Mouse (Mus musculus): Measurements from ENCODE around the gene Daglb. TPM values are rescaled to one million over a fixed set of nuclear protein-coding genes. Genes with fewer than 3 reads are reported as not detected.
"Not testable (repeated sequence)": the region's sequence is repeated elsewhere in the genome, so short reads cannot be mapped to it uniquely, and the experiment has no call there.

Daglb gene
- total RNA-seq, 2 experiments from 2014 or later: 25.9 to 26.4 TPM

DNA sequence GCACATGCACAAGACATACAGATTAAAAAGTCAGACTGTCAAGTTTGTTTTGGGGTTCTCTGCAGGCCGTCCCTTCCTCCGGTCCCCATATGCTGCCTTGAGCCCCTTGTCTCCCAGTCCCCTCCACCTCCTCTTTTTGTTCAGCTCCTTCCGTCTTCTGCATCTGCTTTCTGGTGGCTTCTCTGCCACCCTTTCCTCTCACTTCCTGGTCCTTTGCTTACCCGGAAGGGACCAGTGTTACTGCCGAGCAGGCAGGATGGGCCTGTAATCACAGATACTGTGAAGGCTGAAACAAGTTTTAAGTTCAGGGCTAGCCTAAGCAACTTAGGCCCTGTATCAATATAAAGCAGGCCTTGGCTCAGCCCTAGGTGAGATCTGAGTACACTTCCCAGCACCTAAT, 23.6 kb downstream of the Daglb start:
- DNase-seq: no peak

DNA sequence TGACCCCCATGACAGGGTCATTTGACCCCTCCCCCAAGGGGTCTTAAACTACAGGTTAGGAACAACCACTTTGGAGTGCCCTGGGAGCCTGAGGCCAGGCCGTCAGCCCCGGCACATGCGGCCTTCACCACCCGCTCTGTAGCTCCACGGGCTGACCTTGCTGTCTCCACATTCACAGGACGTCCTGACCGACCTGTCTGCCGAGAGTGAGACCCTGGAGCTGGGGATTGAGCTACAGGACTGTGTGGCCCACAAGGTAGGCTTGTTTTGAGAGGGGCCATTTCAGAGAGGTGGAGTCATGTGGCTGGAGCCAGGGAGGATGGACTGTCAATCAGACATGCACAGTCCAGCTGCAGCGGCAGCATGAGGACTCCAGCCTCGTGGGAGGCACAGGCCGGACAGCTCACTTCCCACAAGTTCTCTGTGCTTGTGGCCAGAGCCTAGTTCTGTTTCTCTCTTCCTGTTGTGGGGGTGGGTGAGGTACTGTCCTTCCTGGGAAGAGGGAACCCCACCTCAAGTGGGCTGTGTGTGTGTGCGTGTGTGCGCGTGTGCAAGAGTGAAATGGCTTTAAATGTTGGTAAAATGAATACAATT, 25.5 kb downstream of the Daglb start:
- no peak for DNase-seq

DNA sequence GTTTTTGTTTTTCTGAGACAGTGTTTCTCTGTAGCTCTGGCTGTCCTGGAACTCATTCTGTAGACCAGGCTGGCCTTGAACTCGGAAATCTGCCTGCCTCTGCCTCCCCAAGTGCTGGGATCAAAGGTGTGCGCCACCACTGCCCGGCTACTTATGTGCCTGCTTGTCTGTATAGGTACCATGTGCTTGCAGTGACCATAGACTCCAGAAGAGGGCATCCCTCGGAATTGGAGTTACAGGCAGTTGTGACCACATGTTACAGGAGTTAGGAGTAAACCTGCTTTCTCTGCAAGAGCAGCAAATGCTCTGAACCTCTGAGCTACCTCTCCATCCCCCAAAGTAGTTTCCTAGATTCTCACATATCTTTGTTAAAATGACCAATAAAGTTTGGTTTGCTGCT, 27.4 kb downstream of the Daglb start:
- DNase-seq: no peak

DNA sequence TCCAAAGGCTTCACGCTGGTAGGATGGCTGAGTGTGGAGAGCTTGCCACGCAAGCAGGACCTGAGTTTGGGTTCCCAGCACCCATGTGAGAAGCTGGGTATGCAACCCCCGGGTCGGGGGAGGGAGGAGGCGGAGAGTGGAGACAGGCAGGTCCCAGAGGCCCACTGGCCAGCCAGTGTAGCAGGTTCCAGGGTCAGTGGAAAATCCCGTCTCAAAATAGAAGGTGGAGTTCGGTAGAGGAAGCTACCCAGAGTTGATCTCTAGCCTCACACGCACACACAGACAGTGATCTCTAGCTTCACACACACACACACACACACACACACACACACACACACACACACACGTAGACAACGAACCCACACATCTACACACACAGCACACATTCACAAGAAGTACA, 28.8 kb downstream of the Daglb start:
- DNase-seq: no peak

DNA sequence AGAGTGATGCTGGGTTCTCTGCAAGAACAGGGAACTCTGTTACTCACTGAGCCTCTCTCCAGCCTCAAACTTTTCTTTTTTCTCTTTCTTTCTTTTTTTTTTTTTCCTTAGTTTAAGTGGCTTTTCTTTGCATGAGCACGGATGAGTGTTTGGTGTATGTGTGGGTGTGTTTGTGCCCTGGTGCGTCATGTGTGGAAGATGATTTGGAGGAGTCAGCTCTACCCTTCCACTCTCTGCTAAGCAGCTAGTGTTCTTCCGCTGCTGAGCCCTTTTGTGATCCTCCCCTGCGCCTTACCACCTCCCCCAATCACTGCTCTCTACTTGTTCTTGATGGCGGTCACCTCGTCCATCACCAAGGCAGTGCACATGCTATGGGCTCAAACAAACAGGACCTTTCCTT, 31.3 kb downstream of the Daglb start:
- DNase-seq: no peak

DNA sequence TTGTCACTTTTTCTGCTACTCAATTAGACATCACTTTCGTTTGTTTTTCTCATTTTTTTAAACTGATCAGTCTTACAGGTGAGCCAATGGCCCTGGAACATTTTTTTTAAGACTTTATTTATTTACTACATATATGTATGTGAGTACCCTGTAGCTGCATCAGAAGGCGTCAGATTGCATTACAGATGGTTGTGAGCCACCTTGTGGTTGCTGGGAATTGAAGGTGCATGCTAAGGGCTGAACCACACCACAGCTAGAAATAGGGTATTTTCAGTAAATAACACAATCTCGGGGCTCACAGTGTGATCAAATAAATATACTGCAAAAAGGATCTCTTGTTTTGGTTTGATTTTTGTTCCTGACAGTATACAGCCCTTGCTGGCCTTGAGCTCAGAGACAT, 33.1 kb downstream of the Daglb start:
- DNase-seq: no peak

DNA sequence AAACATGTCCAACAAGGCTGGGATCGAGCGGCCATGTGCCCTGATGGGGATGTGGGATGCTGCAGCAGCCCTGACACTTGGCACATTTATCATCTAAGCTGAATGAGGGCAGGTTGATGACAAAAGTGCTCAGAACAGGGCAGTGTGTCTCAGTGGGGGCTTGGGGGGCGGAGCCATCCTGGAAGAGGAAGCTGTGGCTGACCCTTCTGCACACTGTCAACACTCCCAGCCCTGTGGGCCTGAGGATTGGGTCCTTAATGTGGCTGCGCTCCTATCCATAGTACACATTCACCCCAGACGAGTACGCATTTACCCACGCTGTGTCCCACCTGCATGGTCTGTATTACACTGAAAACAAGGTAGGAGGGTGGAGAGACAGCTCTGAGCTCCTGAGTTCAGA, 34.8 kb downstream of the Daglb start:
- DNase-seq: no peak

DNA sequence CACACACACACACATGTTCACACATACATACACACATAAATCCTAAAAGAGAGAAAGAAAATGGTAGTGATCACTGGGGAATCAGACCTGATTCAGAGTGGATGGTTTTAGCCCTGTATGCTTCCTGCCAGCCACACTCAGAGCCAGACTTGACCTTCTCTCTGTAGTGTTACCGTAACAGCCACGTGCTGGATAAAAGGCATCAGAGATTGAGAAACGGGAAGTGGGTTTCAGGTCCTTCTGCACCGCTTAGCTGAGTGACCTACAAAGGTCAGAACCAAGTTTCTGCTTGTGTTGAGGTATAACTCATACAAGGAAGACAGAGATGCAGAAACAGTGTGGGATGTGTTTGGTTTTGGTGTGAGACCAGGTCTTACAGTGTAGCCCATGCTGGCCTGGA, 35.3 kb downstream of the Daglb start:
- no peak for DNase-seq

DNA sequence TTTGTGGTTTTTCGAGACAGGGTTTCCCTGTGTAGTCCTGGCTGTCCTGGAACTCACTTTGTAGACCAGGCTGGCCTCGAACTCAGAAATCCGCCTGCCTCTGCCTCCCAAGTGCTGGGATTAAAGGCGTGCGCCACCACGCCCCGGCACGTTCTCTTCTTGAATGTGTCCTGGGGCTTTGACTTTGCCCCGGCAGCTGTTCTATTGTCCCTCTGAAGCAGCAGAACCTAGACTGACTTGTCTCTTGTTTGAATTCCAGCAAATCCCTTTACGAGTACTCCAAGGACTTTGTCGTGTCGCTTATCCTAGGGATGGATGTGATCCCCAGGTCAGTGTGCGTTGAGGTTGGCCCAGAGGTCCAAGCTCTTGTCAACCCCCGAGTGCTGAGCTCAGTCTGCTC, 36.3 kb downstream of the Daglb start:
- not testable (repeated sequence) for DNase-seq

DNA sequence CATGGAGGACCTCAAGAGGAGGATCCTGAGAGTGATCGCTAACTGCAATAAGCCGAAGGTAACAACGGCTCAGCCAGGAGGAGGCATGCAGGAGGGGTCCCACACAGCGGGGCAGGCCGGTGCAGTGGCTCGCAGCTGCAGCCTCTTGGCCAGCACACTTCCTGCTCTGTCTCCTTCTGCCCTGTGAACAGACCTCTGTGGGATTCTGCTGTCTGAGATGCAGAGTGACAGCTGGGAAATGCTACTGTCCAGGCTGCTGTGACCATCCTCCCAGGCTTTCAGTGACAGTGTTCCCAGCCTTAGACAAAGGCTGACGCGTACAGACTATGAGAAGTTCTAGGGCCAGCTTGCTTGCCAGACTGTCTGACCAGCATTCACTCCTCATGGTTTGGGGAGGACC, 36.8 kb downstream of the Daglb start:
- DNase-seq: no peak

DNA sequence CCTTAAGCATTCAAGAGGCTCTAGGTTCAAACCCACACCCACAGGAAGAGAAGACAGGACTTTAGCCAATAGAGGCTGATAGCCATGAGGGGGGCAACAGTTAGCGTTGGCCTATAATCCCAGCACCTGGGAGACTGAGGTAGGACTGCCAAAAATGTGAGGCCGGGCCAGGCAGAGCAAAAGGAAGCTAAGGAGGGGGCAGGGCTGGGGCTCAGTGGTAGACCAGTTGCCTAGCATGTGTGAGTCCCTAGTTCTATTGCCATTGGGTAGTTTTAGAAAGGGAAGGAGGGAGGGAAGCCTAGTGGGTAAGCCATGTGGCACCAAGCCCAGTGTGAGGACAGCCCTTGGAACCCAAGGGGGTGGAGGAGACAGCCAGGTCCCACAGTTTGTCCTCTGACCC, 37.3 kb downstream of the Daglb start:
- DNase-seq: peak in 1 of 2 experiments; percentile 38

DNA sequence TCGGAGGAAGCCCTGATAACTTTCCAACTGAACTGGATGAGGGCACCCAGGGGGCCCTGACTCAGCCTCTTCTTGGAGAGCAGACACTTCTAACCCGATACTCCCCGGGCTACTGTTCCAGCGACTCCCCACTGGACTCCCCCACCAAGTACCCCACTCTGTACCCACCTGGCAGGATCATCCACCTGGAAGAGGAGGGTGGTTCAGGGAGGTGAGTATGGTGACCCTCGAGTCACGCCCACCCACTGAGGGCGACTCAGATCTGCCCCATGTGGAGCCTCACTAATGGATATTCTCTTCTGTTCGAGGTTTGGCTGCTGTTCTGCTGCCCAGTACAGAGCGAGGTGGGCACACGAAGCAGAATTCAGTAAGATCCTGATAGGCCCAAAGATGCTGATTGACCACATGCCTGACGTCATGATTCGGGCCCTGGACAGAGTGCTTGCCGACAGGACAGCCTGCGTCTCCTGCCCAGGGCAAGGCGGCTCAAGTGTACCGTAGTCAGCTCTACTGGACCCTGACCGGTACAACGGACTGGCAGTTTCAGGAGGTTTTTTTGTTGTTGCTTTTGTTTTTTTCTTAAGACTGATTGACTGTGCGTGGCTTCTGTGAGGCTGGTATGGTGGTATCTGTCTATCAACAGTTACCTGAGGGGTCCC, 38.6 kb downstream of the Daglb start:
- DNase-seq: no peak

DNA sequence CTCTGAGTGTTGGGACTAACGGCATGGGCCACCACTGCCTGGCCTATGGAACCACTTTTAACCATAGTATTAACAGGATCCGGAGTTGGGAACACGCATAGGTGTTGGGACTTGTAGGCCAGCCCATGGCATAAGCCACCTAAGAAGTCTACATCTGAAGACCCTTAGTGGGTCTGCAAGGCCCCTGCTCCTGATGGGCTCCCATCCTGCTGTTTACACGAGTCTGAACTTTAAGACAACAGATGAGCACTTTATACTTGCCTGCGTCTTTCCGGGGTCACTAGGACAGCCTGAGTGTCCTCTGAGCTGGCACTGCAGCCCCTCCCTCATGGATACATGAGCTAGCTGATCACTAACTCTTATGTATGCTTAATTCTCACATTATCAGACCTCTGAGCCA, 39.4 kb downstream of the Daglb start:
- no peak for DNase-seq

DNA sequence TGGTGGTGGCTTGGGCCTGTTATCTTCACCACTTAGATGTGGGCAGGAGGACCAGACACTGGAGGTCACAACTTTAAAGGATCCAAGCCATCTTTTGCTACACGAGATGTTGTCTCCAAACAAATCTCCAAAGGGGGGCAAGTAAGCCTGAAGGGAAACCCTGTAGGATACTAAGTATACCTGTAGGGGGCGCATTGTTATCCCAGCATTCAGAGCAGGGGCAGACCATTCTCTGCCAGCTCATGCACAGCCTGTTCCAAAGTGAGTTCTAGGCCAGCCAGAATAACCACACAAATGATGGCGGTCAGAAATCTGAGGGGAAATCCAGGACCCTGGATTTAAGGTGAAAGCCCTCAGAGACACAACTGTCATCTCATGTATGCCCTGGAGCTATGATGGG, 40.1 kb downstream of the Daglb start:
- DNase-seq: no peak

DNA sequence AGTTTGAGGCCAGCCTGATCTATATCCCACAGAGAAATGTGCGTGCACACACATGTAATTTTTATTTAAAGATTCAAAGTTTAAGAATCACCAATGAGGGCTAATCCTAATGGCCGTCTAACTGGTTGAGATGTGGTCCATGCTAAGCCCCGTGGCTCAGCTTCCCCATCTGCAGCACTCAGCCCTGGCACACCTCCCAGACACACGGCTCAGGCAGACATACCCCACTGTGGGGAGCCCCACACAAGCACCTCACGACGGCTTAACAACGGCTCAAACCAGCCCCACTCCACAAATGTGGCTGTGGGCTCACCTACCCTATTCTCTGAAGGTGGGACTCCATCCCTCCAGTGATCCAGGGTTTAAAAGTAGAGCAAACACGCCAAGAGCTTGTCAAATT, 40.7 kb downstream of the Daglb start:
- no peak for DNase-seq

DNA sequence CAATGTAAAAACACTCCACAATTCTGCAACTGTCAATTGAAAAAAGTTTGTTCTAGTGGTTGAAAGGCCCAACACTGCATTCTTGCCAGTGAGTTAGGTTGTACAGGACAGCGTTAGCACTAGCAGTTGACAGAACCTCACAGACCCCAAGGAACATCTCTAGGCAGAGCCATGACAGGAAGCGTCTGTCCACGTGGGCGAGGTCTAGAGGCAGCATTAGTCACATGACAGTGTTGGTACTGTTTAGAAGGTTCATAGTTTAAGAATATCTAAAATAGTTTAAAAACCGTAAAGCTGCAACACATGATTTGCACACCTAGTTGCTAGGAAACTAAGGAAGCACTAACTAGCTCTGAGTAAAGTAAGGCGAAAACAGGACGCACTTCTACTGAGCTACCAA, 41.2 kb downstream of the Daglb start:
- DNase-seq: no peak

DNA sequence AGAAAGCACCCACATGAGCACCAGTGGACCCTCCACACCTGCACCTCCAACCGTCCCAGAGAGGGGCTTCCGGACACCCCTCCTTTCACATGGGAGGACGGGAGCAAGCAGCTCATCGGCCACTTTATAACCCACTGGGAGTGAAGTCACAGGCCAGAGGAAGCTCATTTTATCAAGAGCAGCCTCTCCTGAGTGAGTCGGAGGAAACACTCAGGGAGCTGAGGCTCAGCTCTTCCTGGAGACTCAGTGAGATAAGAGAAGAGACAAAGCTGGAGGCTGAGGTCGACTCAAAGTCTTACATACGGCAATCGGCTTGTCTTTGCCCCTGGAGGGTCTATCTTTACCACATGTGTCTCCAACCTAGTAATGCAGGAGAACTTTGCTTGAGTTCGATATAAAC, 44.9 kb downstream of the Daglb start:
- DNase-seq: no peak

DNA sequence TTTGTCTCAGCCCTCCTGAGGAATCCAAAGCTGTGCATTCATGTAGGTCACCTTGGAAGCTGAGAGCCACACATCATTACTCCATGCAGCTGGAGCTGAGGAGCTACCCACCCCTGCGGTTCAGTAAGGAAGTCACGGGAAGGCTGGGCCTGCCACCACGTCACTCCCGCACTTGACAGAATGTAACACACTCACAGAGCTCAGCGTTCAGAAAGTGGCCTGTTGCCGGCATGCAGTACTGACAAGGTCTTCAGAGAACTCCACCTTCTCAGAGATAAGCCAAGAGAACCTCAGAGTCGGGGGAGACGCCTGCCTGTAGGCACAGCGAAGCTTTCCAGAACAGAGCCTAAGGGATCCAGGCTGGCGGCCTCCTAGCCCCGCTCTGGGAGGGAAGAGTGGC, 45.4 kb downstream of the Daglb start:
- DNase-seq: no peak

DNA sequence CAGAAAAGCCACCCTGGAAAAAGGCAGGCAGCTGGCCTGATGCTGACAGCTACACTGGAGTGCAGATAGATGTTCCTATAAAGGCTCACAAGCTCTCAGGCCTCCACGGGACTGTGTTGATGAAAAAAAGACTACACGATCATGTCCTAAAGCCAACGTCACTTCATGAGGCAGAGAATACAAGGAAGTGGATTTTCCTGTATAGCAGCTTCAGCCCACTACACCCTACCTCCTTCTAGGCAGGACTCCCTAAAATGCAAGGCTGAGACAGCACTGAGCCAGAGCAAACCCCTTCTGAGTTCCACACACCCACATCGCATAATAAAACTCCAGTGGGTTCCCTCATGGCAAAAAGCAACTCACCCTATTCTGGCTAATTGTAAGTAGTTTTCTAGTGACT, 47.2 kb downstream of the Daglb start:
- no peak for DNase-seq

DNA sequence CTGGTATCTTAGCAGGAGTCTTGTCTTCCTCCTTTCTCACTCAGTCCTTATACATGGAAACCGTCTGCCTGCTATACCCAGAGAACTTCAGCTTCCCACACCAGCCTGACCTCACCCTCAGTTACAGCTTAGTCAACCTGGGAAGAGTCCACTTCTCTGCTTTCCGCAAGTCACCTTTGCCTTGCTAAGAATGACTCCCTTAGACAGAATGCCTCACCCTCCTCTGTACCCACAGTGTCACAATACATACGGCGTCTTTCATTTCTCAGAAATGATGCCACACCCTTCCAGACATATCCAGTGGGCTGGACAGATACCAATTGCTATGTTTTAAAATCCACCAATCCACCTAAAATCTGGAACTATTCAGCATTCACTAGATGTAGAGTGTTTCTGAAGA, 47.9 kb downstream of the Daglb start:
- no peak for DNase-seq

DNA sequence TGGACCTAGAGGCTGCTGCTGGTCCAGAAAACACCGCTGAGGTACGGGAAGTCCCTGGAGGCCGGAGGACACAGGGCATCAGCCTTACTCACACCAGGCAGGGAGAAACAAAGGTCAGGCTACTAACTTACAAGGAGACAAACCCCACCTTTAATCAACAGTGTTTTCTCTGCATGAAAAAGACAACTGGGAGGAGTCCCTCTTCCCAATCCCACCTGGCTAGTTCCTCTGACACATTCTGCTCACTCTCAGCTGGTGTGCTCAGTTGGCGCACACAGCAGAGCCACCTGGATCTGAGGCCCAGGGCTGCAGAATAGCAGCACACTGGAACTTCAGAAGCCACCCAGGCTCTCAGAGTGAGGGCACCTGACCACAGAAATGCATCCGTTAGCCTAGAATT, 50.5 kb downstream of the Daglb start:
- no peak for DNase-seq

DNA sequence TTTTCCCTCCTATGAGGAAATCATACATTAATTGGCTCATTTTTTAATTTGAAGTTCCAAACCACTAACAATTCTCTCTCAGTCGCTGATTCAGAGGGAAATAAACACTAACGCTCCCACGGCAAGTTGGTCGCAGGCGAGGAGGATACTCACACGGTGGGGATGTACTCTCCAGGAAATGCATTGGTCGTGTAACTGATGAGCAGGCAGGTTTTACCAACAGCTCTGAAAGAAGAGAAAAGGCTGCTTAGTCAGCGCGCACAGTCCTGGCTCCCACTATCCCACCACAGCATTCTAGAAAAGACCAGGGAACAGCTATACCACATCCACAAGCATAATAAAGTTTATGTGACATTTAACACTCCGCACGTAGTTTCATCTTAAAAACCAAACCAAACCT, 52.6 kb downstream of the Daglb start:
- DNase-seq: no peak

DNA sequence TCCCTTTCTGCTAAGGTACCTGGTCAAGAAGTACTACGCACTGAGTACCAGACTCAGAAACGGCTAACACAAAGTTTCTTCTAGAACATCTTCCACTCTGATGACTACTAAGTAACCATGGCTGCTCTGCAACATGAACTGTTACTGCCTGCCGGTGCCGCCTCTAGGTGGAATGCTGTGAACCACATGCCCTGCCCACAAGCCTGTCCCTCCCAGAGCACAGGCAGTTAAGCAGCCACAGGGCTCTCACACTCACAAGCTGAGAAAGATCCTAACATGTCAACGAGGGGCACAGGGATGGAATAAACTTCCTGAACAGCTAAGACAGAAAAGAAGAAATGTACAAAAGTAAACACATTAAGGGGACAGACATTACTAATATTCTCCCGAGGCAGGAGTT, 53.1 kb downstream of the Daglb start:
- DNase-seq: no peak

DNA sequence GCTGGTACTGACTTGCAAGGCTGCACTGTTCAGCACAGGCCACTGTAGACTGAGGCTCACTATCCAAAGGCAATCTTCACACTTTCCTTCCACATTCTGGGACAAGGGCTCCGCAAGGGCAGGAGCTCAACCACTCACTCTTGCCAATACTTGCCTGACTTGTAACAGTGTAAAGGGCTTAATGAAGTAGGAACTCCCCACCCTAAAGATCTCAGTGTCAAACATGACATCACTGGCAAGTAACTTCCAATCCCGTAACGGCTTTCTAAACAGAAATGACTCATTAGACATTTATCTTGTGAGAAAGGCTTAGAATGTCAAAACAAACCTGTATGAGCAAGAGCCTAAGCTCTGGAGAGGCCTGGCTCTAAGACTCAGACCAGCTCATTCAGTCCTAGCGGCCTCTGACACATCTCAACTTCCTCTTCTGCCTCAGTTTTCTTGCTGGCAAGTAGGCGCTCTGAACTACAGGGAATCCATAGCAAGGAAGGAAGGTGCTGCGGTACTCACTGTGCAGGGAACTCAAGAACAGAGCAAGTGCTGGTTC, 53.7 kb downstream of the Daglb start:
- DNase-seq: no peak

DNA sequence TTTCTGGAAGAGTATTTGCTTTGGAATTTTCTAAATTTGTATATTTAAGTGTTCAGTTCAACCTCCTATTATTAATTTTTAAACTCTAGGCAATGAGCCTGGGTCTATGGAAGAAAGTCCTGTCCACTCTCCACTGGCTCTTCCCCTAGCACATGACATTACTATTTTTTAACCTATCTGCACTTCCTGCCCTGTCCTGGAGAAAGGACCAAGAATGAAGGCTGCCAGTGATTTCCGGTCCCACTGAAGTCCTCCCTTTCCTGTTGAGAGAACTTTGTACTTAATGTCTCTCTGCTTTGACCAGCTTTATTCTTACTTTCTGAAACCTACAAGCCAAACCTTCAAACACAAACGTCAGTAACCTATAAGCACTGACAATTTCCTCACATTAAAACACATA, 56.0 kb downstream of the Daglb start:
- DNase-seq: no peak

Measured in layer of hippocampus, postnatal 36 days (tissue).